Mouse (Mus musculus) layer of hippocampus, adult 2 months (tissue): ENCODE results near the gene Ccdc124. TPM values are rescaled to one million over a fixed set of nuclear protein-coding genes. Genes with fewer than 3 reads are reported as not detected.

Source experiments
- DNase-seq, 2 experiments: peaks; one replicate each; pipeline ENCODE4 v3.0.0; 2022; ENCODE audit warnings: low spot score in 2 of 2
- H3K27ac ChIP-seq: fragments of 200-600 bp; 2 replicates; pipeline ENCODE4 v1.8.1; 2022
- H3K4me3 ChIP-seq: fragments of 200-600 bp; 2 replicates; pipeline ENCODE4 v1.8.1; 2022; ENCODE audit warnings: mild to moderate bottlenecking
- CTCF ChIP-seq: fragments of 200-600 bp; conservative IDR thresholded peaks from 2 replicates; pipeline ENCODE4 v1.8.1; 2022; ENCODE audit warnings: antibody characterized with exemption, mild to moderate bottlenecking, moderate library complexity
- total RNA-seq, 2 experiments: library from RNA; stranded (reverse); gene quantifications; 2 replicates each; pipeline ENCODE4 v1.2.3; 2021

Gene Ccdc124
- total RNA-seq, 2 experiments from 2014 or later, result 82.2 to 88.9 TPM

- no peak overlapping the region for H3K27ac ChIP-seq
- H3K4me3 ChIP-seq, result no peak overlapping the region
- DNase-seq, result no peak
- no peak for TF ChIP-seq CTCF
Observed at GRCm38 (mm10) chr8:70874441-70874840, 706 bp upstream of the Ccdc124 start.

- no peak for DNase-seq
- H3K4me3 ChIP-seq, result peak overlapping the region; percentile 71
- TF ChIP-seq CTCF, result no peak
- H3K27ac ChIP-seq, result peak overlapping the region; percentile 96
Observed at GRCm38 (mm10) chr8:70872643-70873363, 932 bp downstream of the Ccdc124 start.

- no peak for TF ChIP-seq CTCF
- no peak overlapping the region for H3K4me3 ChIP-seq
- no peak for DNase-seq
- H3K27ac ChIP-seq, result no peak overlapping the region
Observed at GRCm38 (mm10) chr8:70871195-70871807, 2.4 kb downstream of the Ccdc124 start.

DNA sequence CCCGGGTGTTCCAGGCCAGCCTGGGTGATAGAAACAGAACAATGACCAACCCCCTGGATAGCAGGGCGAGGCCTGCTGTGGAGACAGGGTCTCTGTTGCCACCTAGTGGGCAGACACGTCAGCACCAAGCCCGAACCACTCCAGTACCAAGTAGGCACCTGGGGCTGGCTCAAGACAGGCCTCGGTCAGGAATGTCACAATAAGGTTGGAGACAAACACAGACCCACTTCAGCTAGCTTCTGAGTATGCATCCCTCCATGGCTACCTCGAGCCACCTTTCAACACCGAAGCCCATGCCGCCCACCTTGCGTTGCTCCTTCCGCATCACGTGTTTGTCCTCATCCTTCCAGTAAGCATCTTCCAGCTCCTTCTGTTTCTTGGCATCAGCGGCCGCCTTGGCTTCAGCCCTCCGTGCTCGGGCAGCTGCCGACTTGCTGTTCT, 4.1 kb downstream of the Ccdc124 start:
- peak; percentile 63 to 73 for DNase-seq
- peak; percentile 95 for TF ChIP-seq CTCF
- Histone ChIP-seq H3K27ac (peak overlapping the region; percentile 28; the same call in 1 of the 2 replicates), H3K4me3 (no peak overlapping the region)

GRCm38 (mm10) chr8:70869199-70869571, 4.5 kb downstream of the Ccdc124 start:
- Histone ChIP-seq H3K27ac (no peak overlapping the region), H3K4me3 (no peak overlapping the region)
- no peak for TF ChIP-seq CTCF
- DNase-seq, result no peak

GRCm38 (mm10) chr8:70868559-70869198, 5.1 kb downstream of the Ccdc124 start:
- DNase-seq, result no peak
- H3K27ac ChIP-seq, result no peak overlapping the region
- no peak for TF ChIP-seq CTCF
- H3K4me3 ChIP-seq, result no peak overlapping the region

- no peak for DNase-seq
- no peak overlapping the region for H3K27ac ChIP-seq
- H3K4me3 ChIP-seq, result no peak overlapping the region
- TF ChIP-seq CTCF, result no peak
Observed at GRCm38 (mm10) chr8:70866566-70866965, 7.2 kb downstream of the Ccdc124 start.

DNA sequence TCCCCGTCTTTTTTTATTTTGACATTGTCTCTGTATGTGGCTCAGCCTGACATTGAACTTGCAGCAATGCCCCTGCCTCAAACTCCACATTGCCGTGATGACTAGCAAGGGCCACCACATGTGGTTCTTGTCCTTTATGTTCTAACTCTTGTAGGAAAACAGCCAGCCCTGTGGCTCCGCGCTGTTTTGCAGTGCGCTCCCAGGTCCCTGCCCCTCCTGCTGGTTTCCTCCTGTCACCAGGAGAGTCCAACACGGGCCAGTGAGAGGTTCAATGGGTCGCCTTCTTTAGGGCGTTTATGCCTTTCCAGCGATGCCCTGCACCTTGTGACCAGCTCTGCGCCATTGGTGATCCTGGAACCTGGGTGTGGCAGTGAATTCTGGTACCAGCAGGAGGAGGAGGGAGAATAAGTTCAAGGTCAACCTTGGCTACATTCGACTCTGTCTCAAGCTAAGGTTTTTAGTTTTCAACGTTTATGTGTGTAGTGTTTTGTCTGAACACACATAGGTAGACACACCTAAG, 7.7 kb downstream of the Ccdc124 start:
- H3K27ac ChIP-seq, result peak overlapping the region; percentile 43; the same call in 1 of the 2 replicates
- no peak for TF ChIP-seq CTCF
- H3K4me3 ChIP-seq, result peak overlapping the region; percentile 77
- DNase-seq, result no peak

- peak; percentile 15; the same call in 1 of the 2 replicates for TF ChIP-seq CTCF
- peak overlapping the region; percentile 77 for H3K4me3 ChIP-seq
- peak; percentile 99 for DNase-seq
- peak overlapping the region; percentile 97 for H3K27ac ChIP-seq
Observed at GRCm38 (mm10) chr8:70865350-70866000, 8.3 kb downstream of the Ccdc124 start.

- no peak for TF ChIP-seq CTCF
- Histone ChIP-seq H3K27ac (peak overlapping the region; percentile 97), H3K4me3 (peak overlapping the region; percentile 77)
- DNase-seq, result no peak
Observed at GRCm38 (mm10) chr8:70864712-70865221, 9.0 kb downstream of the Ccdc124 start.

GRCm38 (mm10) chr8:70863956-70864711, 9.6 kb downstream of the Ccdc124 start:
- DNase-seq, result no peak

More at GRCm38 (mm10) chr8:70863956-70864711, 9.6 kb downstream of the Ccdc124 start:
- Histone ChIP-seq H3K4me3 (peak overlapping the region; percentile 34), H3K27ac (no peak overlapping the region)
- no peak for TF ChIP-seq CTCF
